Mouse (Mus musculus) liver, embryonic 16.5 days (tissue): ENCODE data around the gene Ppm1l. TPM values are rescaled to one million over a fixed set of nuclear protein-coding genes. Genes with fewer than 3 reads are reported as not detected.
"Not testable (repeated sequence)": the region's sequence is repeated elsewhere in the genome, so short reads cannot be mapped to it uniquely, and the experiment has no call there.

Source experiments
- ATAC-seq: fragments of 200-750 bp; cut with Nextera tagmentation; 2 replicates; pipeline ENCODE4 v1.8.0; 2017; ENCODE audit warnings: low read depth, mild to moderate bottlenecking, moderate number of reproducible peaks, moderate library complexity
- H3K27ac ChIP-seq: fragments of 300-500 bp; sonication (generic); 2 replicates; pipeline ENCODE4 v1.5.1; 2014; ENCODE audit warnings: mild to moderate bottlenecking, low read length
- H3K27me3 ChIP-seq: fragments of 300-500 bp; sonication (generic); 2 replicates; pipeline ENCODE4 v1.6.1; 2014; ENCODE audit warnings: low read depth, low read length, mixed read lengths; ENCODE audit not compliant: control insufficient read depth, insufficient read depth
- H3K36me3 ChIP-seq: fragments of 300-500 bp; sonication (generic); 2 replicates; pipeline ENCODE4 v1.6.1; 2014; ENCODE audit warnings: mild to moderate bottlenecking; ENCODE audit not compliant: control insufficient read depth, insufficient read depth
- H3K4me1 ChIP-seq: fragments of 300-500 bp; sonication (generic); 2 replicates; pipeline ENCODE4 v1.6.1; 2014; ENCODE audit warnings: low read depth, low read length, mixed read lengths; ENCODE audit not compliant: control insufficient read depth
- H3K4me2 ChIP-seq: fragments of 300-500 bp; sonication (generic); 2 replicates; pipeline ENCODE4 v1.6.1; 2014; ENCODE audit warnings: low read depth, low read length, mixed read lengths
- H3K4me3 ChIP-seq: fragments of 300-500 bp; sonication (generic); 2 replicates; pipeline ENCODE4 v1.5.1; 2014; ENCODE audit warnings: low read depth, mild to moderate bottlenecking, low read length
- H3K9ac ChIP-seq: fragments of 300-500 bp; sonication (generic); 2 replicates; pipeline ENCODE4 v1.6.1; 2014; ENCODE audit warnings: low read depth, low read length
- H3K9me3 ChIP-seq: fragments of 300-500 bp; sonication (generic); replicated peaks from 2 replicates; pipeline ENCODE4 v1.6.1; 2016; ENCODE audit warnings: low read length; ENCODE audit not compliant: control insufficient read depth
- WGBS: fragments of 180-500 bp; shearing (Covaris S2); extraction: QIAGEN DNeasy Blood & Tissue Kit; methylation state at CpG from one replicate; pipeline ENCODE4 v1.1.7; 2014; ENCODE audit not compliant: insufficient replicate concordance; 5-methylcytosine and 5-hydroxymethylcytosine counted together
- polyA plus RNA-seq: library from polyadenylated mRNA; unstranded; fragments of >200 nt; fragmentation: Nextera tagmentation; extraction: Ambion mirVana; gene quantifications from 2 replicates; pipeline ENCODE4 v1.2.1, GENCODE M21; 2015

The Ppm1l gene
- polyA plus RNA-seq, 1 experiment from 2014 or later, result 4.6 TPM

- Histone ChIP-seq H3K27ac (no peak overlapping the region), H3K36me3 (no peaks in the 10 kb centered on the region), H3K9me3 (no peaks in the 10 kb centered on the region; the same call in 1 of the 2 replicates), H3K9ac (no peak overlapping the region), H3K4me1 (no peaks in the 10 kb centered on the region), H3K4me3 (no peak overlapping the region), H3K4me2 (no peak overlapping the region), H3K27me3 (no peaks in the 10 kb centered on the region)
- WGBS, result 56% methylated on average over 10 of the region's 10 CpGs
- ATAC-seq, result no peak
Measured at GRCm38 (mm10) chr3:69373544-69374306, 57.1 kb downstream of the Ppm1l start.

- Histone ChIP-seq H3K9me3 (no peaks in the 10 kb centered on the region; the same call in 1 of the 2 replicates), H3K27me3 (no peaks in the 10 kb centered on the region), H3K36me3 (no peaks in the 10 kb centered on the region), H3K4me2 (no peak overlapping the region), H3K4me1 (no peaks in the 10 kb centered on the region), H3K4me3 (no peak overlapping the region), H3K9ac (no peak overlapping the region), H3K27ac (no peak overlapping the region)
- no peak for ATAC-seq
- 55% methylated on average over 5 of the region's 5 CpGs for WGBS
Measured at GRCm38 (mm10) chr3:69374538-69374937, 57.9 kb downstream of the Ppm1l start.

GRCm38 (mm10) chr3:69374983-69375382 is 58.3 kb downstream of the Ppm1l start:
- no peak for ATAC-seq
- no peak overlapping the region for H3K9ac ChIP-seq

GRCm38 (mm10) chr3:69381213-69381612 is 64.6 kb downstream of the Ppm1l start:
- H3K4me3 ChIP-seq, result no peak overlapping the region
- H3K27ac ChIP-seq, result no peak overlapping the region
- no peaks in the 10 kb centered on the region for H3K27me3 ChIP-seq
- H3K36me3 ChIP-seq, result no peaks in the 10 kb centered on the region
- H3K9ac ChIP-seq, result no peak overlapping the region
- no peaks in the 10 kb centered on the region for H3K4me1 ChIP-seq
- ATAC-seq, result no peak
- H3K4me2 ChIP-seq, result no peak overlapping the region
- WGBS, result 69% methylated on average over 3 of the region's 4 CpGs
- no peaks in the 10 kb centered on the region for H3K9me3 ChIP-seq

More at GRCm38 (mm10) chr3:69374983-69375382, 58.3 kb downstream of the Ppm1l start:
- H3K27me3 ChIP-seq, result no peaks in the 10 kb centered on the region
- no peak overlapping the region for H3K4me3 ChIP-seq
- no peak overlapping the region for H3K27ac ChIP-seq
- H3K36me3 ChIP-seq, result no peaks in the 10 kb centered on the region
- H3K4me2 ChIP-seq, result no peak overlapping the region
- 73% methylated on average over 5 of the region's 5 CpGs for WGBS
- H3K9me3 ChIP-seq, result no peaks in the 10 kb centered on the region; the same call in 1 of the 2 replicates
- no peaks in the 10 kb centered on the region for H3K4me1 ChIP-seq

GRCm38 (mm10) chr3:69391834-69392233 is 75.2 kb downstream of the Ppm1l start:
- WGBS, result 84% methylated on average over 10 of the region's 10 CpGs
- not testable (repeated sequence) for H3K4me2 ChIP-seq, H3K4me1 ChIP-seq, H3K27me3 ChIP-seq, H3K27ac ChIP-seq, ATAC-seq, H3K4me3 ChIP-seq, H3K9me3 ChIP-seq, H3K36me3 ChIP-seq, H3K9ac ChIP-seq

- no peaks in the 10 kb centered on the region for H3K27me3 ChIP-seq
- H3K27ac ChIP-seq, result no peak overlapping the region
- no peaks in the 10 kb centered on the region for H3K4me1 ChIP-seq
- no peak overlapping the region for H3K4me2 ChIP-seq
- no peaks in the 10 kb centered on the region for H3K36me3 ChIP-seq
- no peak overlapping the region for H3K4me3 ChIP-seq
- ATAC-seq, result no peak
- WGBS, result 79% methylated on average over 5 of the region's 5 CpGs
- no peaks in the 10 kb centered on the region for H3K9me3 ChIP-seq
- H3K9ac ChIP-seq, result no peak overlapping the region
Measured at GRCm38 (mm10) chr3:69392298-69392697, 75.6 kb downstream of the Ppm1l start.

GRCm38 (mm10) chr3:69393079-69393478 is 76.4 kb downstream of the Ppm1l start:
- no peaks in the 10 kb centered on the region for H3K27me3 ChIP-seq
- H3K4me2 ChIP-seq, result no peak overlapping the region
- no peaks in the 10 kb centered on the region for H3K36me3 ChIP-seq
- H3K4me1 ChIP-seq, result no peaks in the 10 kb centered on the region
- H3K9ac ChIP-seq, result no peak overlapping the region
- no peak for ATAC-seq
- H3K27ac ChIP-seq, result no peak overlapping the region
- WGBS, result 84% methylated on average over 9 of the region's 9 CpGs
- H3K4me3 ChIP-seq, result no peak overlapping the region
- no peaks in the 10 kb centered on the region for H3K9me3 ChIP-seq

- WGBS, result 62% methylated on average over 3 of the region's 3 CpGs
- no peak for ATAC-seq
- no peak overlapping the region for H3K27ac ChIP-seq
Measured at GRCm38 (mm10) chr3:69393991-69394390, 77.3 kb downstream of the Ppm1l start.

GRCm38 (mm10) chr3:69395084-69395483 is 78.4 kb downstream of the Ppm1l start:
- ATAC-seq, result no peak
- Histone ChIP-seq H3K9me3 (no peaks in the 10 kb centered on the region), H3K9ac (no peak overlapping the region), H3K36me3 (no peaks in the 10 kb centered on the region), H3K4me2 (no peak overlapping the region), H3K27ac (no peak overlapping the region), H3K27me3 (no peaks in the 10 kb centered on the region), H3K4me1 (no peaks in the 10 kb centered on the region), H3K4me3 (no peak overlapping the region)
- WGBS, result 65% methylated on average over 5 of the region's 5 CpGs

More at GRCm38 (mm10) chr3:69393991-69394390, 77.3 kb downstream of the Ppm1l start:
- no peaks in the 10 kb centered on the region for H3K9me3 ChIP-seq
- H3K36me3 ChIP-seq, result no peaks in the 10 kb centered on the region
- no peak overlapping the region for H3K4me3 ChIP-seq
- no peak overlapping the region for H3K4me2 ChIP-seq
- no peaks in the 10 kb centered on the region for H3K4me1 ChIP-seq
- H3K9ac ChIP-seq, result no peak overlapping the region
- H3K27me3 ChIP-seq, result no peaks in the 10 kb centered on the region
